Mouse (Mus musculus): ENCODE measurements around the gene Gemin5. TPM values are rescaled to one million over a fixed set of nuclear protein-coding genes. Genes with fewer than 3 reads are reported as not detected.
"Not testable (repeated sequence)": the region's sequence is repeated elsewhere in the genome, so short reads cannot be mapped to it uniquely, and the experiment has no call there.

The Gemin5 gene
- 14.9 and 16.5 TPM in 2 replicates for polyA plus RNA-seq (2016; fragmentation: Nextera tagmentation; extraction: Ambion mirVana)

GRCm38 (mm10) chr11:58168167-58168915 is at the start of gene Gemin5:
Gene Gemin5, minus strand, starts transcription at chr11:58168539.
- H3K36me3 ChIP-seq, result peaks cover 39% of the 10 kb centered on the region
- H3K27me3 ChIP-seq (replicated peaks), result no peaks in the 10 kb centered on the region
- peaks cover 18% of the 10 kb centered on the region for H3K4me1 ChIP-seq (replicated peaks)
- ATAC-seq (ENCODE audit: insufficient number of reproducible peaks, low FRiP score), result peak; percentile 86
- H3K4me2 ChIP-seq, result peak within 1 kb of the TSS; percentile 89
- H3K4me3 ChIP-seq, result peak within 1 kb of the TSS; percentile 89
- peak within 1 kb of the TSS; percentile 87 for H3K9ac ChIP-seq
- H3K9me3 ChIP-seq (replicated peaks), result 0 out of 2 replicates have a peak, but pooled peaks cover 4% of the 10 kb centered on the region
- 1% methylated on average over 70 of the region's 71 CpGs for WGBS
- peak within 1 kb of the TSS; percentile 59 for H3K27ac ChIP-seq (ENCODE audit: poor library complexity, severe bottlenecking)

GRCm38 (mm10) chr11:58216823-58217222 is 48.5 kb upstream of the Gemin5 start:
- 79% methylated on average over 6 of the region's 6 CpGs for WGBS
- ATAC-seq (ENCODE audit: insufficient number of reproducible peaks, low FRiP score), result no peak
- no peaks in the 10 kb centered on the region for H3K36me3 ChIP-seq
- no peak overlapping the region for H3K4me3 ChIP-seq
- H3K9me3 ChIP-seq (replicated peaks), result no peaks in the 10 kb centered on the region
- H3K4me2 ChIP-seq, result no peak overlapping the region
- H3K27me3 ChIP-seq (replicated peaks), result no peaks in the 10 kb centered on the region
- H3K27ac ChIP-seq (ENCODE audit: poor library complexity, severe bottlenecking), result no peak overlapping the region
- no peak overlapping the region for H3K9ac ChIP-seq
- 0 out of 2 replicates have a peak, but pooled peaks cover 9% of the 10 kb centered on the region for H3K4me1 ChIP-seq (replicated peaks)

GRCm38 (mm10) chr11:58215814-58216213 is 47.5 kb upstream of the Gemin5 start:
- H3K36me3 ChIP-seq, result no peaks in the 10 kb centered on the region
- H3K9ac ChIP-seq, result no peak overlapping the region
- ATAC-seq (ENCODE audit: insufficient number of reproducible peaks, low FRiP score), result no peak
- 67% methylated on average over 5 of the region's 5 CpGs for WGBS
- 0 out of 2 replicates have a peak overlapping the region, but pooled peaks have one; percentile 9 for H3K4me2 ChIP-seq
- no peak overlapping the region for H3K4me3 ChIP-seq
- H3K27ac ChIP-seq (ENCODE audit: poor library complexity, severe bottlenecking), result no peak overlapping the region
- H3K27me3 ChIP-seq (replicated peaks), result no peaks in the 10 kb centered on the region
- peaks cover 17% of the 10 kb centered on the region for H3K4me1 ChIP-seq (replicated peaks)
- H3K9me3 ChIP-seq (replicated peaks), result no peaks in the 10 kb centered on the region

DNA sequence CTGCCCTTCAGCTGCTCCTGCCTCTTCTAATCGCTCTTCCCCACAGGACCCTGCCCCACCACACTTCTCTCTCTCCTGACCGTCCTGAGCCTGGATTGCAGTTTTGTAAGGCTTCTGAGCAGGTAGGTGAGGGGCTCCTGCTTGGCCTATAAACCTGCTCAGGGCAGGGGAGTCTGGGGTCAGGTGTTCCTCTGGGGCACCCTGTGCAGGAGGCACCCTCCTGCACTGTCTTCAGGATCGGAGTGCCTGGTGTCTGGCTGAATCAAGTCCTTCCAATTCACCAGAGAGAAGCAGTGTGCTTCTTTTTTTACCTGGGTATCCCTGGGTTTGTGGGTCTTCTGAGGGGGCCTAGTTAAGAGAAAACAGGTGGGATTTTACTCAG is 46.7 kb upstream of the Gemin5 start:
- not testable (repeated sequence) for H3K27me3 ChIP-seq (replicated peaks); H3K27ac ChIP-seq (ENCODE audit: poor library complexity, severe bottlenecking); H3K36me3 ChIP-seq; H3K9me3 ChIP-seq (replicated peaks)
- Histone ChIP-seq H3K4me3 (peak overlapping the region; percentile 64), H3K4me2 (peak overlapping the region; percentile 71), H3K9ac (peak overlapping the region; percentile 51; the same call in 1 of the 2 replicates), H3K4me1 (replicated peaks) (peaks cover 18% of the 10 kb centered on the region)
- 16% methylated on average over 2 of the region's 3 CpGs for WGBS
- ATAC-seq (ENCODE audit: insufficient number of reproducible peaks, low FRiP score), result peak; percentile 56

DNA sequence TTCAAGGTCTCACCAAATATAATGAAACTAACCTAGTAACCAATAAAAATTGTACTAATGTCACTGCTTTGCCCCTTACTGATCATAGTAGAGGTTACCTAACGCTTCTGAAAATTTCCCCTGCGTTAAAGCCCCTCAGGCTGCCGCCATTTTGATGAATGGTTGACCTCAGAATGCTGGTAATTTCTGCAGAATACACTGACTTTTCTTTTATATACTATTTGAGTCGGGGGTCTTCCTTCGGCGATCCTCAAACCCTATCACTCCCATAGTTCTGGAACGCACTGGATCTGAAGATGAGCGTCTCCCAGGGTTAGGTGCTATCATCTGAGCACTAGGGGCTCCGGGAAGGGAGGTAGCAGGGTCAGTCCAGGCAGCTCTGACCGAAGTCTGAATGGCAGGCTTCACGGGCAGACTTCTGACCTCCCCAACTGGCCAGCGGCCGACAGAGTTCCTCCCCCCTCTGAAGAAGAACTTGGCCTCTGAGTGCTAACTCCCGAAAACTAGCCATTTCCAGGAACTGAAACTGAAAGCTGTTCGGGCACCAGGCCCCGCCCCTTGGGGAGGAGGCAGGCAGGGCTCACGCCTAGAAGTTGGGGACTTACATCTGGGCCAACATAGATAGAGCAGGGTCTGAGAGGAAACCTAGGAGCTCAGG is 46.2 kb upstream of the Gemin5 start:
- Histone ChIP-seq H3K9me3 (replicated peaks) (no peaks in the 10 kb centered on the region), H3K4me2 (peak overlapping the region; percentile 71), H3K9ac (peak overlapping the region; percentile 77), H3K4me1 (replicated peaks) (peaks cover 18% of the 10 kb centered on the region), H3K27ac (ENCODE audit: poor library complexity, severe bottlenecking) (peak overlapping the region; percentile 59), H3K4me3 (peak overlapping the region; percentile 64), H3K27me3 (replicated peaks) (no peaks in the 10 kb centered on the region), H3K36me3 (no peaks in the 10 kb centered on the region)
- ATAC-seq (ENCODE audit: insufficient number of reproducible peaks, low FRiP score), result peak; percentile 92
- WGBS, result 21% methylated on average over 17 of the region's 17 CpGs

- 68% methylated on average over 7 of the region's 7 CpGs for WGBS
- no peak overlapping the region for H3K27ac ChIP-seq (ENCODE audit: poor library complexity, severe bottlenecking)
- no peaks in the 10 kb centered on the region for H3K27me3 ChIP-seq (replicated peaks)
- H3K4me3 ChIP-seq, result no peak overlapping the region
- H3K4me1 ChIP-seq (replicated peaks), result peaks cover 18% of the 10 kb centered on the region
- no peaks in the 10 kb centered on the region for H3K9me3 ChIP-seq (replicated peaks)
- ATAC-seq (ENCODE audit: insufficient number of reproducible peaks, low FRiP score), result no peak
- peak overlapping the region; percentile 71 for H3K4me2 ChIP-seq
- no peak overlapping the region for H3K9ac ChIP-seq
- no peaks in the 10 kb centered on the region for H3K36me3 ChIP-seq
Observed at GRCm38 (mm10) chr11:58213673-58214342, 45.5 kb upstream of the Gemin5 start.

DNA sequence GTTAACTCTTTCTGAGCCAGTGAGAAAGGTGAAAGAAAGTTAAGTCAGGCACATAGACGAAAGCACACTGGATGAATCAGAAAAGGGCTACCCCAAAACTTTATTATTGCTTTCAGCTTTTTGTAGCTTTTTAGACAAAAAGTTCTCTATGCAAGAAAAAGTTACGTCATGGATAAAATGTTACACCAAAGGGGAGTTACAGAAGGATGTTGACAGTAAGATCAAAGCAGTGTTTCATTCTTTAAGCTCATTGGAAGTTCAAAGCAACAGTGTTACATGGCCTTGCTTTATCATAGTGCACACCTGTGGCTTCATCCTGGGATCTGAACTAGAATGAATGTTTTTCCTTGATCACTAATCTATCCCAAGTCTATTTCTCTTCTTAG is 43.3 kb upstream of the Gemin5 start:
- Histone ChIP-seq H3K9ac (no peak overlapping the region), H3K27ac (ENCODE audit: poor library complexity, severe bottlenecking) (no peak overlapping the region), H3K9me3 (replicated peaks) (no peaks in the 10 kb centered on the region), H3K36me3 (no peaks in the 10 kb centered on the region; the same call in 1 of the 2 replicates), H3K27me3 (replicated peaks) (no peaks in the 10 kb centered on the region), H3K4me3 (no peak overlapping the region), H3K4me2 (no peak overlapping the region), H3K4me1 (replicated peaks) (peaks cover 18% of the 10 kb centered on the region)
- WGBS, result 41% methylated on average over 2 of the region's 2 CpGs
- ATAC-seq (ENCODE audit: insufficient number of reproducible peaks, low FRiP score), result no peak

DNA sequence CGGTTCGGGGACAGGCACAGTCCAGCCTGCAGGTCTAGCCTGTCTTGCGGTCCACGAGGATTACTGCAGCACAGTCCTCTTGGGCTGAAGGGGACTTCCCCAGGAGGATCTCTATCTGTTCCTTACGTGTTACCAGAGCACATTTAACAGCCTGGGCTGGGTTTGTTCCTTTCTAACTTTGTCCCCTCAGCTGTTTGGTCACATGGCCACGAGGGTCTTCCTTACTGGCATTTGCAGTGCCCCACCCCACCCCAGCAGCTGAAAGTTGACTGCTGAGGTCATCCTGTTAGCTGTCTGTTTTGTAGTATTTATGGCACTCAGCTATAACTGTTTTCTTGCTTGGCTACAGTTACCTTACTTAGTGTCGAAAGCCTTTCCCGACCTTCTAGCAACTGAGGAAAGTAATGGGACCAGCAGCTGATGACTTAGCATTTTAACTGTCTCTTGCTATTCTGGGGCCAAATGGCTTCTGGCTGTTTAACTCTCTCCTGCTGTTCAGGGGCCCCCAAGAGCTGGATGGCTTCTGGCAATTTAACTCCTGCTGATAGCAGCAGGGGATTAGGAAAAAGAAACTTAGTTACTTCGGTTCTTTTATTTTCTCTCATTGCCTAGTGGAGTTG is 42.8 kb upstream of the Gemin5 start:
- 17% methylated on average over 9 of the region's 9 CpGs for WGBS
- ATAC-seq (ENCODE audit: insufficient number of reproducible peaks, low FRiP score), result no peak
- Histone ChIP-seq H3K9ac (no peak overlapping the region), H3K4me3 (no peak overlapping the region), H3K36me3 (no peaks in the 10 kb centered on the region; the same call in 1 of the 2 replicates), H3K4me1 (replicated peaks) (peaks cover 18% of the 10 kb centered on the region), H3K27ac (ENCODE audit: poor library complexity, severe bottlenecking) (no peak overlapping the region), H3K9me3 (replicated peaks) (no peaks in the 10 kb centered on the region), H3K4me2 (0 out of 2 replicates have a peak overlapping the region, but pooled peaks have one; percentile 10), H3K27me3 (replicated peaks) (no peaks in the 10 kb centered on the region)

DNA sequence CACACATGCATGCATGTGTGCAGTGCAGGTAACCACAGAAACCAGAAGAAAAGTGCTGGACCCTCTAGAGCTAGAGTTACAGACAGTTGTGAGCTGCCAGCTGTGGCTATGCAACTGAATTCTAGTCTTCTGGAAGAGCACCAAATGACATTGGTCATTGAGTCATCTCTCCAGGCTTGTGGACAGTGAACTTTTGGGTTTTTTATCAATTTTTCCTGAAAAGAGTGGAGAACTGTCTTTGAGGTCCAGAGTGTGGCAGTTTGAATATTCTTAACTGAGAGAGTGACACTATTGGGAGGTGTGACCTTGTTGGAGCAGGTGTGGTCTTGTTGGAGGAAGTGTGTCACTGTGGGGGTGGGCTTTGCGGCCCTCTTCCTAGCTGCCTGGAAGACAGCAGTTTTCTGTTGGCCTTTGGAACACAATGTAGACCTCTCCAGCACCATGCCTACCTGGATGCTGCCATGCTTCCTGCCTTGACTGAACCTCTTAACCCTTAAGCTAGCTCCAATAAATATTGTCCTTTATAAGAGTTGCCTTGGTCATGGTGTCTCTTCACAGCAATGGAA is 42.1 kb upstream of the Gemin5 start:
- no peak overlapping the region for H3K4me3 ChIP-seq
- H3K27ac ChIP-seq (ENCODE audit: poor library complexity, severe bottlenecking), result no peak overlapping the region
- ATAC-seq (ENCODE audit: insufficient number of reproducible peaks, low FRiP score), result no peak
- no peak overlapping the region for H3K9ac ChIP-seq
- no peak overlapping the region for H3K4me2 ChIP-seq
- H3K4me1 ChIP-seq (replicated peaks), result peaks cover 13% of the 10 kb centered on the region
- H3K9me3 ChIP-seq (replicated peaks), result no peaks in the 10 kb centered on the region
- WGBS, result 84% methylated on average over 1 of the region's 1 CpGs
- H3K27me3 ChIP-seq (replicated peaks), result no peaks in the 10 kb centered on the region
- H3K36me3 ChIP-seq, result no peaks in the 10 kb centered on the region; the same call in 1 of the 2 replicates

DNA sequence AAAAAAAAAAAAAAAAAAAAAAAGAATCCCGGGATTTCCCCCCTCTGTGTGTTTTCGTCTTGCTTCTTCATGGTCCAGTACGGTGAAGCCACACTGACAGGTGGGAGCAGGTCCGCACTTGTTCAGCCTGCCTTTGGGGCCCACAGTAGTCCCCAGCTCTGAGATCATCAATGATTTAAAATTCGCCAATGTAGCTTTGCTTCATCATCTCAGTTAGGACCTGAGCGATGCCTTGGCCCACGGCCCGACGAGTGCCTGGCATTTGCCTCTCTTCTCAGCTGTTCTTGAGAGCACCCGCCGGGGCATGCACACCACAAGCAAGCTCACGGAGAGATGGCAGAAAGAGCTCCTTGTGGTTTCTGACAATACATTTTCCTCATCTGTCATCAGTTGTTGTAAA is 32.7 kb upstream of the Gemin5 start:
- H3K4me3 ChIP-seq, result no peak overlapping the region
- H3K27me3 ChIP-seq (replicated peaks), result no peaks in the 10 kb centered on the region
- H3K9me3 ChIP-seq (replicated peaks), result no peaks in the 10 kb centered on the region
- no peaks in the 10 kb centered on the region for H3K36me3 ChIP-seq
- no peak overlapping the region for H3K9ac ChIP-seq
- no peak overlapping the region for H3K4me2 ChIP-seq
- 87% methylated on average over 12 of the region's 12 CpGs for WGBS
- no peak overlapping the region for H3K27ac ChIP-seq (ENCODE audit: poor library complexity, severe bottlenecking)
- peaks cover 10% of the 10 kb centered on the region for H3K4me1 ChIP-seq (replicated peaks)
- no peak for ATAC-seq (ENCODE audit: insufficient number of reproducible peaks, low FRiP score)

Measured in heart, embryonic 12.5 days (tissue).